Mouse (Mus musculus): ENCODE data around the gene Prkcb. TPM values are rescaled to one million over a fixed set of nuclear protein-coding genes. Genes with fewer than 3 reads are reported as not detected.

Gene Prkcb
- polyA plus RNA-seq, 1 experiment from 2014 or later: 148 TPM

GRCm38 (mm10) chr7:122282584-122282983 lies 6.0 kb upstream of the Prkcb start:
- Histone ChIP-seq H3K9me3 (replicated peaks; ENCODE audit: control insufficient read depth, low read length, poor library complexity, severe bottlenecking) (no peaks in the 10 kb centered on the region), H3K36me3 (ENCODE audit: control insufficient read depth, insufficient read depth, low read length) (no peaks in the 10 kb centered on the region), H3K27me3 (ENCODE audit: control insufficient read depth, insufficient read depth, low read depth, low read length) (no peaks in the 10 kb centered on the region), H3K4me3 (ENCODE audit: low read depth, low read length) (no peak overlapping the region), H3K9ac (ENCODE audit: low read depth, low read length) (no peak overlapping the region), H3K4me1 (ENCODE audit: control insufficient read depth, insufficient read depth, low read length) (no peaks in the 10 kb centered on the region), H3K27ac (ENCODE audit: low read length) (no peak overlapping the region), H3K4me2 (ENCODE audit: low read length) (no peak overlapping the region)
- no peak for ATAC-seq
- 85% methylated on average over 2 of the region's 2 CpGs for WGBS

- H3K27me3 ChIP-seq (ENCODE audit: control insufficient read depth, insufficient read depth, low read depth, low read length): no peaks in the 10 kb centered on the region
- no peak overlapping the region for H3K4me2 ChIP-seq (ENCODE audit: low read length)
- ATAC-seq: no peak
- H3K9ac ChIP-seq (ENCODE audit: low read depth, low read length): no peak overlapping the region
- no peak overlapping the region for H3K27ac ChIP-seq (ENCODE audit: low read length)
- H3K4me1 ChIP-seq (ENCODE audit: control insufficient read depth, insufficient read depth, low read length): peaks cover 13% of the 10 kb centered on the region
- 73% methylated on average over 1 of the region's 1 CpGs for WGBS
- H3K36me3 ChIP-seq (ENCODE audit: control insufficient read depth, insufficient read depth, low read length): no peaks in the 10 kb centered on the region
- no peak overlapping the region for H3K4me3 ChIP-seq (ENCODE audit: low read depth, low read length)
- no peaks in the 10 kb centered on the region for H3K9me3 ChIP-seq (replicated peaks; ENCODE audit: control insufficient read depth, low read length, poor library complexity, severe bottlenecking)
Observed at GRCm38 (mm10) chr7:122287217-122287616, 1.3 kb upstream of the Prkcb start.

DNA sequence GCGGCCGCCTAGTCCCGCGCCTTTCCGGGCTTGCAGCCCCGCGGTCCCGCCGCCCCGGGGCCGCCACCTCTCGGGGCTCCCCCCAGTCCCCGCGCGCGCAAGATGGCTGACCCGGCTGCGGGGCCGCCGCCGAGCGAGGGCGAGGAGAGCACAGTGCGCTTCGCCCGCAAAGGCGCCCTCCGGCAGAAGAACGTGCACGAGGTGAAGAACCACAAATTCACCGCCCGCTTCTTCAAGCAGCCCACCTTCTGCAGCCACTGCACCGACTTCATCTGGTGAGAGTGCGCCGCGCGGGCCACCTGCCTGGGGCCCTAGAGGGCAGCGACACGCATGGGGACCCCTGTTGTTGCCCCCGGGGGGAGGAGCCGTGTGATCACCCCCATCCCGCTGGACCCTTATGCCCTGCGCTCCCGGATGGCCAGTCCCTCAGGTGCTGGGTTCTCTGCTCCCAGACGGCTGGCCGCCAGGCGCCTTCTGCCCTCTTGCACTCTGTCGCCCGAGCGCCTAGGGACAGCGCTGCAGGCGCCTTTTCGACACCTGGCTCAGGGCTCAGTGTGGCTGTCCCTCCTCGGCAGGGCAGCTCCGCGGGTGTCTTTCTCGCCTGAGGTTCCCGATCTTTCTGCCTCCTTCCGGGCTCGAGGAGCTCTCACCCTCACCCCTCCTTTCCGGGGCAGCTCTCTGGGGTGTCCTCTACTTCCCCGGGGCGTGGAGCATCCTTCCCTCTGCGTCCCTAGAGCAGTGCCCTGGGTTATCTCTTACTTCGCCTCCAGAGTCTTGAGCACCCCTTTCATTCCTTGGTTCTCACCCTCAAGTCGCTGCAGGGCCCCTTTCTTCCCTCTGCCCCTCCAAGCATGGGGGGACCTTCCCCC lies 926 bp downstream of the Prkcb start:
- 0% methylated on average over 49 of the region's 66 CpGs for WGBS
- peak overlapping the region; percentile 73 for H3K27ac ChIP-seq (ENCODE audit: low read length)
- H3K4me1 ChIP-seq (ENCODE audit: control insufficient read depth, insufficient read depth, low read length): peaks cover 13% of the 10 kb centered on the region
- H3K4me3 ChIP-seq (ENCODE audit: low read depth, low read length): peak overlapping the region; percentile 74
- H3K36me3 ChIP-seq (ENCODE audit: control insufficient read depth, insufficient read depth, low read length): no peaks in the 10 kb centered on the region
- no peaks in the 10 kb centered on the region for H3K9me3 ChIP-seq (replicated peaks; ENCODE audit: control insufficient read depth, low read length, poor library complexity, severe bottlenecking)
- H3K4me2 ChIP-seq (ENCODE audit: low read length): peak overlapping the region; percentile 90
- H3K27me3 ChIP-seq (ENCODE audit: control insufficient read depth, insufficient read depth, low read depth, low read length): no peaks in the 10 kb centered on the region
- peak overlapping the region; percentile 83 for H3K9ac ChIP-seq (ENCODE audit: low read depth, low read length)
- ATAC-seq: peak; percentile 59

GRCm38 (mm10) chr7:122290165-122290564 lies 1.6 kb downstream of the Prkcb start:
- peak overlapping the region; percentile 90 for H3K4me2 ChIP-seq (ENCODE audit: low read length)
- no peaks in the 10 kb centered on the region for H3K27me3 ChIP-seq (ENCODE audit: control insufficient read depth, insufficient read depth, low read depth, low read length)
- H3K27ac ChIP-seq (ENCODE audit: low read length): no peak overlapping the region
- H3K9me3 ChIP-seq (replicated peaks; ENCODE audit: control insufficient read depth, low read length, poor library complexity, severe bottlenecking): no peaks in the 10 kb centered on the region
- peak overlapping the region; percentile 83 for H3K9ac ChIP-seq (ENCODE audit: low read depth, low read length)
- H3K4me3 ChIP-seq (ENCODE audit: low read depth, low read length): peak overlapping the region; percentile 74
- no peaks in the 10 kb centered on the region for H3K36me3 ChIP-seq (ENCODE audit: control insufficient read depth, insufficient read depth, low read length)
- ATAC-seq: peak; percentile 9; the same call in 1 of the 2 replicates
- WGBS: 12% methylated on average over 12 of the region's 12 CpGs
- H3K4me1 ChIP-seq (ENCODE audit: control insufficient read depth, insufficient read depth, low read length): peaks cover 13% of the 10 kb centered on the region

GRCm38 (mm10) chr7:122290771-122291170 lies 2.2 kb downstream of the Prkcb start:
- H3K36me3 ChIP-seq (ENCODE audit: control insufficient read depth, insufficient read depth, low read length): no peaks in the 10 kb centered on the region
- no peak for ATAC-seq

GRCm38 (mm10) chr7:122292151-122292550 lies 3.6 kb downstream of the Prkcb start:
- Histone ChIP-seq H3K4me3 (ENCODE audit: low read depth, low read length) (no peak overlapping the region), H3K27ac (ENCODE audit: low read length) (no peak overlapping the region), H3K9me3 (replicated peaks; ENCODE audit: control insufficient read depth, low read length, poor library complexity, severe bottlenecking) (no peaks in the 10 kb centered on the region), H3K9ac (ENCODE audit: low read depth, low read length) (no peak overlapping the region), H3K4me1 (ENCODE audit: control insufficient read depth, insufficient read depth, low read length) (peaks cover 15% of the 10 kb centered on the region), H3K36me3 (ENCODE audit: control insufficient read depth, insufficient read depth, low read length) (no peaks in the 10 kb centered on the region), H3K4me2 (ENCODE audit: low read length) (peak overlapping the region; percentile 15; the same call in 1 of the 2 replicates), H3K27me3 (ENCODE audit: control insufficient read depth, insufficient read depth, low read depth, low read length) (no peaks in the 10 kb centered on the region)
- 42% methylated on average over 7 of the region's 7 CpGs for WGBS
- ATAC-seq: no peak

More at GRCm38 (mm10) chr7:122290771-122291170, 2.2 kb downstream of the Prkcb start:
- Histone ChIP-seq H3K9ac (ENCODE audit: low read depth, low read length) (no peak overlapping the region), H3K27me3 (ENCODE audit: control insufficient read depth, insufficient read depth, low read depth, low read length) (no peaks in the 10 kb centered on the region), H3K4me1 (ENCODE audit: control insufficient read depth, insufficient read depth, low read length) (peaks cover 13% of the 10 kb centered on the region), H3K27ac (ENCODE audit: low read length) (no peak overlapping the region), H3K4me2 (ENCODE audit: low read length) (peak overlapping the region; percentile 90), H3K4me3 (ENCODE audit: low read depth, low read length) (peak overlapping the region; percentile 74; the same call in 1 of the 2 replicates), H3K9me3 (replicated peaks; ENCODE audit: control insufficient read depth, low read length, poor library complexity, severe bottlenecking) (no peaks in the 10 kb centered on the region)
- 52% methylated on average over 3 of the region's 3 CpGs for WGBS

GRCm38 (mm10) chr7:122294111-122294510 lies 5.6 kb downstream of the Prkcb start:
- no peak for ATAC-seq
- Histone ChIP-seq H3K4me1 (ENCODE audit: control insufficient read depth, insufficient read depth, low read length) (peaks cover 15% of the 10 kb centered on the region), H3K4me3 (ENCODE audit: low read depth, low read length) (no peak overlapping the region), H3K27ac (ENCODE audit: low read length) (no peak overlapping the region), H3K27me3 (ENCODE audit: control insufficient read depth, insufficient read depth, low read depth, low read length) (no peaks in the 10 kb centered on the region), H3K9me3 (replicated peaks; ENCODE audit: control insufficient read depth, low read length, poor library complexity, severe bottlenecking) (no peaks in the 10 kb centered on the region), H3K4me2 (ENCODE audit: low read length) (no peak overlapping the region), H3K9ac (ENCODE audit: low read depth, low read length) (no peak overlapping the region), H3K36me3 (ENCODE audit: control insufficient read depth, insufficient read depth, low read length) (no peaks in the 10 kb centered on the region)
- WGBS: 92% methylated on average over 7 of the region's 7 CpGs

GRCm38 (mm10) chr7:122295363-122295762 lies 6.8 kb downstream of the Prkcb start:
- 84% methylated on average over 4 of the region's 4 CpGs for WGBS
- H3K9me3 ChIP-seq (replicated peaks; ENCODE audit: control insufficient read depth, low read length, poor library complexity, severe bottlenecking): no peaks in the 10 kb centered on the region
- H3K27me3 ChIP-seq (ENCODE audit: control insufficient read depth, insufficient read depth, low read depth, low read length): no peaks in the 10 kb centered on the region
- no peak for ATAC-seq
- H3K4me1 ChIP-seq (ENCODE audit: control insufficient read depth, insufficient read depth, low read length): peaks cover 10% of the 10 kb centered on the region
- H3K4me3 ChIP-seq (ENCODE audit: low read depth, low read length): no peak overlapping the region
- no peak overlapping the region for H3K4me2 ChIP-seq (ENCODE audit: low read length)
- no peak overlapping the region for H3K27ac ChIP-seq (ENCODE audit: low read length)
- H3K9ac ChIP-seq (ENCODE audit: low read depth, low read length): no peak overlapping the region
- no peaks in the 10 kb centered on the region for H3K36me3 ChIP-seq (ENCODE audit: control insufficient read depth, insufficient read depth, low read length)

DNA sequence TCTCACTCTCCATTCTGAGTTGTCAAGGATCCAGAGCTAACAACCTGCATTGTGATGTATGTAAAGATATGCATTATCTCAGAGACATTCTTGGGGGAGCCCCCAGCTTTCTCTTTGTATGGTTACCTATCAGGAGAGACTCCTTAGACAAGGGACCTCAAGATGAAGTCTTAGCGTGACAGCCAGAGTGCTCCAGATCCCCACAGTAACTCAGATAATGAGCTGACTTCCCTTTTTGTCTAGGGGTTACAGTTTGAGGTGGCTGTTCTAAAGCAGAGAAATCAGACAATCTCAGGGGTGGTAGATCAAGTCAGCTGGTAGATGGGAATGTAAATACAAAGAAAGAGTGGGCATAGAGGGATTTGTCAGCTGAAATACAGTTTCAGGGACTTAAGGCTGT lies 7.8 kb downstream of the Prkcb start:
- ATAC-seq: no peak
- Histone ChIP-seq H3K9me3 (replicated peaks; ENCODE audit: control insufficient read depth, low read length, poor library complexity, severe bottlenecking) (peaks cover 3% of the 10 kb centered on the region; the same call in 1 of the 2 replicates), H3K27me3 (ENCODE audit: control insufficient read depth, insufficient read depth, low read depth, low read length) (no peaks in the 10 kb centered on the region), H3K4me1 (ENCODE audit: control insufficient read depth, insufficient read depth, low read length) (peaks cover 4% of the 10 kb centered on the region; the same call in 1 of the 2 replicates), H3K9ac (ENCODE audit: low read depth, low read length) (no peak overlapping the region), H3K4me3 (ENCODE audit: low read depth, low read length) (no peak overlapping the region), H3K36me3 (ENCODE audit: control insufficient read depth, insufficient read depth, low read length) (no peaks in the 10 kb centered on the region), H3K27ac (ENCODE audit: low read length) (no peak overlapping the region), H3K4me2 (ENCODE audit: low read length) (no peak overlapping the region)
- WGBS: 61% methylated on average over 1 of the region's 1 CpGs

Data from midbrain, embryonic 16.5 days (tissue).